Mouse (Mus musculus): ENCODE results near the gene Nsdhl.

GRCm38 (mm10) chrX:72896055-72896437 is 22.3 kb upstream of the Nsdhl start:
- TF ChIP-seq CTCF (IDR thresholded peaks at IDR 0.05; ENCODE audit: low read depth) (no peak), EP300 (IDR thresholded peaks at IDR 0.05; ENCODE audit: low read depth) (no peak)

Data from liver, postnatal 0 days (tissue).